Mouse (Mus musculus): Measurements from ENCODE around the gene AW209491.

DNA sequence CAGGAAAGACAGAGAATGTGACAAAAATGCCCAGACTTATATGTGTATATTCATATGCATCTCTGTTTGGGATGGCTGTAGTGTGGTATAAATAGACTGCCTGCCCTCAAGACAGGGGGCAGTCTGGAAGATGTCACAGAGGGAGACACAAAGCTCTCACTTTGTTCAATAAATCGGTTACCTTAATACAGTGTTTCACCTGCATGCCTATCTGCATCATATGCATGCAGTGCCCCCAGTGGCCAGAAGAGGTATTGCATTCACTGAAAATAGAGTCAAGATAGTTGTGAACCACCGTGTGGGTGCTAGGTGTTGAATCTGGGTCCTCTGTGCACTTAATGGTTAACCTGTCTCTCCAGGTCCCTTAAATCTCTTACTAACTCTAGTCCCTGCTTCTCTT is 11.2 kb upstream of the AW209491 start:
- TF ChIP-seq CTCF (IDR thresholded peaks at IDR 0.05; ENCODE audit: borderline replicate concordance, insufficient read depth, low read depth, low read length) (peak; percentile 76; the same call in 1 of the 2 replicates), POLR2A (IDR thresholded peaks at IDR 0.05; ENCODE audit: borderline replicate concordance, insufficient read depth, low read length) (no peak)
